Mouse (Mus musculus): ENCODE measurements around the gene Ercc1.
A peak's percentile ranks its signal among the peaks of the same experiment; 100 is the strongest.

Ercc1 gene

DNA sequence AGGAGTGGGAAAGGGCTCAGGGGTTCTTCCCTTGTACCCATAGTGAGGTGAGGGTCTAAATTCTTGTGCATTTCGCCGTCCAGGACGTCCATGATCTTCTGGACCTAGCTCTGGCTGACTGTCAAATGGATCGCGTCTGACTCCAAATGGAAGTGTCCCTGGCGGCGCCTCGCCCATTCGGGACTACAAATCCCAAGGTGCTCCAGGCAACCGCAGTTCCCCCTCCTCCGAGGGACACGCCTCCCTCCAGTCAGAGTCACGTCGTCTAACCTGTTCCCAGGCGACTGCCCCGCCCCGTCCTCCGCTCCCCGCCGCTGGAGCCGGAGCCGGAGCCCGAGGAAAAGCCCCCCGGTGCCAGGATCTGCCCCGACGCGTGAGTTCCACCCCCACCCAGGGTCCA is 16.4 kb downstream of the Ercc1 start:
- TF ChIP-seq GATA4 (IDR thresholded peaks at IDR 0.05; ENCODE audit: insufficient replicate concordance, low read length), result no peak

DNA sequence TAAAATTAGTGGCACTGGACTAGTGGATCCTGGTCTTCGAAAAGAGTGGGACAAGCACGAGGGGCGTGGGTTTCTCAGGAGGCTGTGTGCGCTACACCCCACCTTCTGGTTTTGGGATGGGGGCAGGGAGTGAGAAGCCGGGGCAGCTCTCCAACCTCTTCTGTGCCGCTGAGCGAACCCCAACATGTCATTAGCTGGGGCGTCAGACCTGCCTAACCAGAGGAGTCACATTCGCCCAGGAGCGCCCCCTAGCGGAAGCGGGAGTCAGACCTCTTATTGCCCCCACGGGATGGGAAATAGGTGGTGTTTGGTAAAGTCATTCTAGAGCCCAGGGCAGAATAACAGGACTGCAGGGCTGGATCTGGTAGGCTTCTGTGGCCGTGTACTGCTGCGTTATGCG is 17.1 kb downstream of the Ercc1 start:
- TF ChIP-seq GATA4 (IDR thresholded peaks at IDR 0.05; ENCODE audit: insufficient replicate concordance, low read length), result no peak

DNA sequence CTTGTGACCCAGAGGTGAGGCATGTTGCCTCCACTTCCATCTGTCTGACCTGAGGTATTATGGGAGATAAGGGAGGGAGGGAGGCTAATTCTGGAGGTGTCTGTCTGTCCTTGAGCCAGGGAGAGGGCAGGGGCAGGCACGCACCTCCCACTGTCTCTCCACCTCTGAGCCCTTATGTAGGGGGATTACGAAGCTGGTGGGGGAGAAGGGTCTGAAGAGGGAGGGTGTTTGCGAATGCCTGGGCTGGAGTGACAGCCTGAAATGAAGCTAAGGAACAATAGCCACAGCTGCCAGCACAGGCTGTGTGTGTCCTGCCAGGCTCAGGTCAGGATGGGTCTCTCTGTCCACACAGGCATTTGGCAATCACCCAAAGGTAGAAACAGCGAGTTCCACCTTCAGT is 17.7 kb downstream of the Ercc1 start:
- no peak for TF ChIP-seq GATA4 (IDR thresholded peaks at IDR 0.05; ENCODE audit: insufficient replicate concordance, low read length)

DNA sequence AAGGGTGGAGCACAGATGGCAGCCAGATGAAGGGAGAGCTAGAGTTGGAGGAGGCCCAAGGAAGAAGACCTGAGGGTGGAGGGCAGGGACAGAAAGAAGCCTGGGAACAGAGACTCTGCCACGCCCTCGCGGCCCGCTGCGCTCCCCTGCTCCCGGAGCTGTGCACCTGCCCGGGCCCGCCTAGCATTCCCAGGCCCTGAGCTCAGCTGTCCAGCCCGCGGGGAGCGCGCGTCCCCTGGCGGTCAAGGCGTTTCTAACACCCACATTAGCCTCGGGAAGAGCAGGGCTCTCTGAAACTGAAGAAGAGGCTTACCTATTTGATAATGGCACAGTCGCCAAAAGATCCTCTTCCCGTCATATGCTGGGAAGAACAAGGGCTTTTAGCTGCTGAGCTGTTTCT is 19.3 kb downstream of the Ercc1 start:
- no peak for TF ChIP-seq GATA4 (IDR thresholded peaks at IDR 0.05; ENCODE audit: insufficient replicate concordance, low read length)

DNA sequence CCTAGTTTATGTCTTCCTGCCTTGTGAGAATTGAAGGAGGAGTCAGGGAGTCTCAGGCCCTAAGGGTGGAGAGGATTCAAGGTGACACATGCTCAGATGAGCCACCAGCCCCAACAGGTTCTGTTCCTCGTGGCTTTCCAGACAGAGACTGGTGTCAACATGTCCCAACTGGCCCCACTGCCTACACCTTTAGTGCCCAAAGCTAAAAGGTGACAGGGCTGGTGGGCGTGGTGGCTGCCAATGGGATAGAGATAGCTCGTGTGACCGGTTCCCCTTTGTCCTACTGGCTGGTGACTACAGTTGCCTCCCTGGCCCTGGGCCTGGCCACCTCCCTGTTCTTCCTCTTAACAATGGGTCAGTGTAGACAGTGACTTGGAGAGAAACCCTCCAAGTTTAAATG is 20.8 kb downstream of the Ercc1 start:
- TF ChIP-seq GATA4 (IDR thresholded peaks at IDR 0.05; ENCODE audit: insufficient replicate concordance, low read length), result no peak

DNA sequence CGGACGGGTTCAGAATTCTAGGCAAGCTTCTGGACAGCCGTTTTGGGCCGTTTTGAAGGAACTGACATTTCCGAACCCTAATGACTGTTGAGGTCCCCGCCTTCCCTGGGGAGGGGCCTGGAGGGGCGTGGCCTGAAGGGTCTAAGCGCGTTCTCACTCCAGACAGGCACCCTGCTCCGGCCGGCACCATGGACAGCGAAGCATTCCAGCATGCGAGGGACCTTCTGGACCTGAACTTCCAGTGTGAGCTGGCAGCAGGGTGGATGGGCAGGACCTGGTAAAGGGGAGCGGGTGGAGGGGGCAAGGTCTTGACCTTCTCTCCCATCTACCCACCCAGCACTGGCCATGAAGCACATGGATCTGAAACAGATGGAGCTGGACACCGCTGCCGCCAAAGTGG is 23.8 kb downstream of the Ercc1 start:
- no peak for TF ChIP-seq GATA4 (IDR thresholded peaks at IDR 0.05; ENCODE audit: insufficient replicate concordance, low read length)

DNA sequence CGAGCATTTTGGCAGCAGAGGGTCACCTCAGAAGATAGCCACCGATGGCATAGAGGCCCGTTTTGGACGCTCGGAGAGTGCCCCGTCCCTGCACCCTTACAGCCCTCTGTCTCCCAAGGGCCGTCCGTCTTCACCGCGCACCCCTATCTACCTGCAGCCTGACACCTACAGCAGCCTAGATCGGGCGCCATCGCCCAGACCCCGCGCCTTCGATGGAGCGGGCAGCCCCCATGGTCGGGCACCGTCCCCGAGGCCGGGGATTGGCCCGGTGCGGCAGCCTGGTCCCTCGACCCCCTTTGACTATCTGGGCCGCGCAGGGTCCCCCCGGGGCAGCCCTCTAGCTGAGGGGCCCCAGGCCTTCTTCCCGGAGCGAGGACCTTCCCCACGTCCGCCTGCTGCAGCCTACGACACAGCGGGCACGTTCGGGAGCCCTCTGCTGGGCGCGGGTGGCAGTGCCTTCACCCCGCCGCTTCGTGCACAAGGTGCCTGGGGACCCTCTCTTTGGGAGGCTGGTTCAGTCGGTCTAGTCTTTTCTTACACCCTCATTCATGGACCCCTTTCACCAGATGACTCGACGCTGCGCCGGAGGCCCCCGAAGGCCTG is 25.3 kb downstream of the Ercc1 start:
- no peak for TF ChIP-seq GATA4 (IDR thresholded peaks at IDR 0.05; ENCODE audit: insufficient replicate concordance, low read length)

DNA sequence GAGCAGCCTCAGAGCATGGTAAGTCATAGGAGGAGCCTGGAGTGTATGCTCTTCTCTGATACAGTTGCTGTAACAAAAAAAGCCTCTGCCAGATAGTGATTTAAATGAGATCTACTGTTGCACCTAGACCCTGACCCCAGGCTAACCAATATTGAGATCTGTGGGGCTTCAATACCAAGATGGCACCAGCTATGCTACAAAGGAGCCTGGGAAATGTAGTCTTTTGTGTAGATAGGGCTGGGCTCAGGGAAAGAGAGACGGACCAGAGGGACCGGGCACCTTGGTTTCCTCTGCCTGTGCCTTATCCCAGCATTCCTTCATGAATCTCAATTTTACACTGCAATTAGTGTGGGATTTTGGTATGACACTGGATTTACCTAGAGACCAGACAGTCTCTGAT is 28.8 kb downstream of the Ercc1 start:
- TF ChIP-seq GATA4 (IDR thresholded peaks at IDR 0.05; ENCODE audit: insufficient replicate concordance, low read length), result no peak

DNA sequence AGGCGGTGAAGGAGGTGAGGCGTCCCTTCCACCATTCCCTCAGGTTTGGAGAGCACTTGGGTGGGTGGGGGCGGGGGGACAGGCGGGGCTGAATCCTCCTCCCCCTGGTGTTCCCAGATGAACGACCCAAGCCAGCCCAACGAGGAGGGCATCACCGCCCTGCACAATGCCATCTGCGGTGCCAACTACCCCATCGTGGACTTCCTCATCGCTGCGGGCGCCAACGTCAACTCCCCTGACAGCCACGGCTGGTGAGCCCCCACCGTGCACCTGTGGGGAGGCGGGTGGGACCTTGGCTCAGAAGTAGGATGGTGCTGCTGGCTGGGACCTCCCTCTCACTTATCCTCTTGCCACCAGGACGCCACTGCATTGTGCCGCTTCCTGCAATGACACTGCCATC is 30.8 kb downstream of the Ercc1 start:
- TF ChIP-seq GATA4 (IDR thresholded peaks at IDR 0.05; ENCODE audit: insufficient replicate concordance, low read length), result no peak

DNA sequence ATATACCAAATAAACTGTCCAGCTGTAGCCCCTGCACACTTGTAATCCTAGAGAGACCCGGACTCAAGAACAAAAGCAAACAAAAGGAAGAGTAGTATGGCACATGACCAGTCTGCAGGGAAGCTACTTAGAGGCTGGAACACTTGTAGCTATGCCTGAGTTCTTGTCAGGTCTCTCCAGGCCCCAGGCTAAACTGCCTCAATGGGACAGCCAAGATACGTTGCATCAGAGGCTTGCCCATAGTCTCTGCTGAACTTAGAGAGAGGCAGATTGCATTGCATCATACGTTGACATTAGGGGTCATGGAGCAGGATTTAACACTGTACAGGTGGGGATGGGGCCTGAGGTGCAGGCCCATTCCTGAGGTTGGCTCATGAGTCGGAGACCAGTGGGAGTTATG is 31.4 kb downstream of the Ercc1 start:
- no peak for TF ChIP-seq GATA4 (IDR thresholded peaks at IDR 0.05; ENCODE audit: insufficient replicate concordance, low read length)

DNA sequence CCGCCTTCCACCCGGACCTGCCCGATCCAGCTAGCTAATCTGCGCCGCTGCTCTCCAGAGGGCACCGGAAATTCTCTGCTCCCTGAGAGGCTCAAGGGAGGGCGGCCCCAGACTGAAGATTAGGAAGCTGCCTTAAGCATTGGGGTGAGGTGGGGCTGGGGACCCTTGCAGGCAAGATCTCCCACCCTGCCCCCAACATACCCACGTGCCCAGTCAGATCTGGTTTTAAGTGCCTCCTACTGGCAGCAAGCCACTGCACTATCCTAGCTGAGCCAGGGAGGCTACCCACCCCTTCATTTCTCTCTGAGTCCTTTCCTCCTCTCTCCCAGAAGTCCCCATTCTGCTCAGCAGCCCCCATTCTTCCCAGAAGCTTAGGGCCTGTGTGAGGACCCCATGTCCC is 33.5 kb downstream of the Ercc1 start:
- no peak for TF ChIP-seq GATA4 (IDR thresholded peaks at IDR 0.05; ENCODE audit: insufficient replicate concordance, low read length)

DNA sequence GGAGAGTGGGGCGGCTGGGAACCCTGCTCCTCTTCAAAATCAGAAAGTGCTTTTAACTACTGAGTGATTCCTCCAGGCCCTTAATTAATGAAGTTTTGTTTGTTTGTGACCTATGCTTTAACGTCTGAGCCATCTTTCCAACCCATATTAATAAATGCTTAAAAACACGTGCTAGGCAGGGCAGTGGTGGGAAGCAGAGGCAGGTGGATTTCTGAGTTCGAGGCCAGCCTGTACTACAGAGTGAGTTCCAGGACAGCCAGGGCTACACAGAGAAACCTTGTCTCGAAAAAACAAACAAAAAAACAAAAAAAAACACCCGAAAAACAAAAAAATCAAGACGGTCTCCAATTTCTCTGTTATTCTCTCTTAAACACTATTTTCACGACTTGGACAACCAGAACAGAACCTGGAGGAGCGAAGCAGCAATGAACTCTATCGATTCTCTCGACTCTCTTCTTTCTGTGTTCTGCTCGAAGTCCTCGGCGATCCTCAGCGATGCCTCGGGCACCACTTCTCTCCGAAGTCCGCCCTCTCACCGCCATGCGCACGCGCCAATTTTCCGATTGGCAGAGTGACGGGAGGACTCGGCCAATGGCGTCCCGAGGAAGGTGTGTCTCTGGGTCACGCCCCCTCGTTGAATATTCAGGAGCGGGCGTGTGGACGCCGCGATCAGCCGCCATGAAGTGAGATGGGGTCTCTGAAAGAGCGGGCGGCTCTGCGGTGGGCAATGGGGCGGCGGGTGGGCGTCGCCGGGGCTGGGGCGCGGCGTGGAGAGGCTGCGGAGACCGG is 37.0 kb downstream of the Ercc1 start, which contains the start of gene Ercc2:
Ercc2 (plus strand) TSS at position 634 of the 789 bp plus-strand sequence.
- peak; percentile 52; the same call in 1 of the 2 replicates for TF ChIP-seq GATA4 (IDR thresholded peaks at IDR 0.05; ENCODE audit: insufficient replicate concordance, low read length)

DNA sequence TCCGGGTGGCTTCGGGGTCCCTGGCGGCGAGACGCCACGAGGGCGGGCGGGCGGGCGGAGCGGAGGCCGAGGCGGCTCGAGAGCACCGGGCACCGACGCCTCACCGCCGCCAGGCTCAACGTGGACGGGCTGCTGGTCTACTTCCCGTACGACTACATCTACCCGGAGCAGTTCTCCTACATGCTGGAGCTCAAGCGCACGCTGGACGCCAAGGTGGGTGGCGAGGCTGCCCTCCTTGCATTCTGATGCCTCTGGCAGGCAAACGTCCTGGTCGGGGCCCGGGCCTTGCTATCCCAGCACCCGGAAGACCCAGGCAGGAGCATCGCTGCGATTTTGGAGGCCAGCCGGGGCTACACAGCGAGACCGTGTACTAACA is 37.6 kb downstream of the Ercc1 start:
- no peak for TF ChIP-seq GATA4 (IDR thresholded peaks at IDR 0.05; ENCODE audit: insufficient replicate concordance, low read length)

DNA sequence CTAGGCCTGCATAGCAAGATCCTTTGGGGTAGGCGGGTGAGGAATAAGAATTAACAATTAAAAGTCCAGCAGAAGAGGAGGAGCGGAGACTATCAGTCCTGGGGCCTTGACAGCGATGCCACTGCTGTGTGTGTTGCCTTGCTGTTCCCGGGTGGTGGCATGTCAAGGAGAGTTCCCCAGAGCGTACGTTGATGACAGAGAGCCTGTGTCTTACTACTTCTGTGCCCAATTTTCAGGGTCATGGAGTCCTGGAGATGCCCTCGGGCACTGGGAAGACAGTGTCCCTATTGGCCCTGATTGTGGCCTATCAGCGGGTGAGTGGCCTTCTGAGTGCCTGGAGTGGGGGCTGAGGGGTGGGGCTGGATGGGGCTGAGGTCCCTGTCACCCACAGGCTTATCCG is 39.1 kb downstream of the Ercc1 start:
- no peak for TF ChIP-seq GATA4 (IDR thresholded peaks at IDR 0.05; ENCODE audit: insufficient replicate concordance, low read length)

DNA sequence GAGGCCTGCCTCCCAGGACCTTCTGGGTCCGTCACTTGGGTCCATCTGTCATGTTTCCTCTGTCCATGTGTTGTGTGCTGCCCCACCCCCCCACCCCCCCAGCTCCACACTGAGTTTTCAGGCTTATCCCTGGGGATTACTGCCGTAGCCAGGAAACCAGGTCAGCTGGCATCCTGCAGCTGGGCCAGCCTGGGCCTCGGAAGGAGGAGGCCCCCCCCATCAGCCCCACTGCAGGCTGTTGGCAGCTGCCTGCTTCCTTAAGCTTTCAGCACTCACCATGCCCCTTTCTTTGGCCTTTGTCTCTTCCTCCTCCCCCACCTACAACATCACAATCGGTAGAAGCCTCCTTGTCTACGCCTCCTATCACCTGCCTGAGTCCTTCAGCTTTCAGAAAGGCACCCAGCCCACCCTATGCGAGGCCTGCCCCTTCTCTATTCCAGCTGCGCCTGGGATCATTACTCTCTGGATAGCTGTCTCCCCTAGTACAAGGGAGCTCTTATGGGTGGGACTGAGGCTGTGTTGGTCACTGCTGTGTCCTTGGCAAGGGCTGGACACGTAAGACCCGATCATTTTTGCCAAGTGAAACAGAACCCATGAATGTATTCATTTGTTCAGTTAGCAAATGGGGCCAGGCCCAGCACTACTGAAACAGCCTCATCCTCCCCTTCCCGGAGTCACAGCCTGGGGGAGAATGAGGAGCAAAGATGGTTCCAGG is 44.3 kb downstream of the Ercc1 start:
- no peak for TF ChIP-seq GATA4 (IDR thresholded peaks at IDR 0.05; ENCODE audit: insufficient replicate concordance, low read length)

DNA sequence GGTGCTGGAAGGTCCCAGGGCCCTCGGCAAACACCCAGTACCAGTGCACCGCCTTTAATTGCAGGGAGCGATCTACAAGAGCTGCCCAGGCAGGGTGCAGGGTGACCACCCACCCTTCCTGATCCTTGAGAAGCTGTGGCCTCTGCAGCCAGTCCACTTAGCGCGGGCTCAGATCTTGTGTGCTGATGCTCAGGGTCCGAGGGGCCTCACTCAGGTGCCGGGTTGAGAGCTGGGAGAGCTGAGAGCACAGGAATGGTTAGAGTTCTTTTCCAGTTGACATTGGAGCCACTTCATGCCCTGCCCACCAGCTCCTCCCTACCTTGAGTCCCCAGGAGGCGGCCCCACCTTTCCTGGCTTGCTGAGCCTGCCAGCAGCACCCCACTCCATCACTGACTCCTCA is 49.9 kb downstream of the Ercc1 start:
- TF ChIP-seq GATA4 (IDR thresholded peaks at IDR 0.05; ENCODE audit: insufficient replicate concordance, low read length), result no peak
